Mouse (Mus musculus) stomach, adult 2 months (tissue): ENCODE measurements around the gene Gm1673. TPM values are rescaled to one million over a fixed set of nuclear protein-coding genes. Genes with fewer than 3 reads are reported as not detected.

ENCODE experiments used
- polyA plus RNA-seq: library from polyadenylated mRNA; depleted of rRNA; stranded (reverse); fragments of >200 nt; gene quantifications from 2 replicates; pipeline ENCODE4 v1.2.3, GENCODE M21; 2012; rRNA removed

Gene Gm1673
- 9.2 and 33.3 TPM in 2 replicates for polyA plus RNA-seq

DNA sequence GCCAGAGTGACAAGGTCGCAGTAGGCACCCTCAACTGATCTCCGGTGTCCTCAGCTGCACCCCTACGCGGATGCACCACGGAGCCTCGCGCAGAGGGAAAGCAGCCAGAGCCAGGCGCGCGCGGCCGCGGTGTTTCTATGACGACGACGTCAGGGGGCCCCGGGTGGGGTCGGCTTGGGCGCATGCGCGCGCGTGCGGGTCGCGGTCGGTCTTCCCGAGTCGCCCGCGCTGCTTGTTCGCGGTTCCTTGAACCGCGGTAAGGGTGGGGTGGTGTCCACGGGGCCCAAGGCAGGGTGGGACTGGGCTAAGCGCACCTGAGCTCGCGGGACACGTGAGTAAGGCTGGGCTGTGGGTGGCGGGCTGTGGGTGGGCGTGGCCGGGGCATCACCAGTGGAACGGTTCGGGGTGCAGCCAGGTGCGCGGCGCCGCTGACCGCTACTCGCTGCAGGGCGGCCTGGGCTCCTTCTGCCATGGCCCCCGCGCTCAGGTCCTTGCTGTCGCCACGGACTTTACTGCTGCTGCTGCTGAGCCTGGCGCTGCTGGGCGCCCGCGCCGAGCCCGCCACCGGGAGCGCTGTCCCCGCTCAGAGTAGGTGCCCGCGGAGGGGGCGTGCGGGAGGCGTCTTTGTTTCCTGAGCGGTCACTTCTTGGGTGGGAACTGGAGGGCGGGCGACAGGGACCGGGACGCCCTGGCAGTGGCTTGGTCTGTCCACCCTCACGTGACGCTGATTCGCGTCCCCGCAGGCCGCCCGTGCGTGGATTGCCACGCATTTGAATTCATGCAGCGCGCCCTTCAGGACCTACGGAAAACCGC is at the start of gene Gm1673:
Gm1673 (plus strand) TSS at position 125 of the 813 bp plus-strand sequence.

GRCm38 (mm10) chr5:33936120-33936707 is 47.0 kb upstream of the Gm1673 start, which contains the start of gene Nelfa:
Nelfa (minus strand) TSS chr5:33936413.

DNA sequence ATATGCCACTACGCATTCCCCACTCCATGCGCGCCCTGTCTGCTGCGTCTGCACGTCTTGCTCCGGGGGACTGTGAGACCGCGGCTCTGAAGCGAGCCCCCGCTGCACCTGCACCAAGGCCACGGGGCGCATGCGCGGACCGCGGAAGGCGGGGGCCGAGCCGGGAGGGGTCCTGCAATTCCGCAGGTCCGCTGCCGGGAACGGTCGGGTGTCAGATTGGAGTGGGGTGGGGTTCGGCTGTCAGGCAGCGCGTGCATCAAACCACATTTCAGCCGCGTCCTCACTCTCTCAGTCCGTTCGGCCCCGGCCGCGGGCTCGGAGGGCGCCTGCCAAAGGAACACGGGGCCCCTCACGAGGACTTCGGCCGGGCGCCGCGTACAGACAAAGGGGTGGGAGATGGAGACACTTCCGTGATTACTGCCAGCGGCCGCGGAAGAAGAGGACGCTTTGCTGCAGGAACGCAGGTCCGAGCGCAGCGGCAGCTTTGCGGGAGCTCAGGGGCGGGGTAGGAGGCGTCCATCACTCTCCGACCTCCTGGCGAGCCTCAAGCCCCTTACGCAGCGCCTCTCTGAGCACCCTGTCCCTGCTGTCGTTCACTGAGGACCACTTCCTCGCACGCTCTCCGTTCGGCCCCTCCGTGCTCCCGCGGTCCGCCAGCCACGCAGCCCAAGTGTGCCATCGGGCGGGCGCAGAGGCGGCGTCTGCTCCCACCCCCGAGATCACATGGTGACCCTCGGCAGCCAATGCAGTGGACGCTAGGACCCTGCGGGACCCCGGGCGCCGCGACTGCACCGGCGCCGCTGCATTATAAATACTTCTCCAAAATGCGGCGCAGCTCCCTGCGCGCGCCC is 12.8 kb downstream of the Gm1673 start, which contains the start of gene Nat8l:
Nat8l (plus strand) TSS at position 142 of the 851 bp plus-strand sequence.

Other genes starting within 250 kb of the Gm1673 start
- gene Letm1, start 200.6 kb upstream of the Gm1673 start, polyA plus RNA-seq: 26.1 and 40.6 TPM in 2 replicates
- 1.8 and 2.3 TPM in 2 replicates for gene Nsd2, start 162.7 kb upstream of the Gm1673 start, polyA plus RNA-seq
- gene Nelfa, start 47.0 kb upstream of the Gm1673 start, polyA plus RNA-seq: 15.7 and 16.8 TPM in 2 replicates
- gene Nat8l, start 12.6 kb downstream of the Gm1673 start, polyA plus RNA-seq: 0.52 and 0.74 TPM in 2 replicates
- gene Poln, start 186.0 kb downstream of the Gm1673 start, polyA plus RNA-seq: 0.92 TPM in 1 of 2 replicates, not detected in the other
- gene Haus3, start 186.1 kb downstream of the Gm1673 start, polyA plus RNA-seq: 0.03 TPM in 1 of 2 replicates, not detected in the other
- 67.3 and 78.8 TPM in 2 replicates for gene Mxd4, start 204.3 kb downstream of the Gm1673 start, polyA plus RNA-seq